Comparison of ENCODE assay signal across 10 mouse cellular contexts in the genomic region with DNA sequence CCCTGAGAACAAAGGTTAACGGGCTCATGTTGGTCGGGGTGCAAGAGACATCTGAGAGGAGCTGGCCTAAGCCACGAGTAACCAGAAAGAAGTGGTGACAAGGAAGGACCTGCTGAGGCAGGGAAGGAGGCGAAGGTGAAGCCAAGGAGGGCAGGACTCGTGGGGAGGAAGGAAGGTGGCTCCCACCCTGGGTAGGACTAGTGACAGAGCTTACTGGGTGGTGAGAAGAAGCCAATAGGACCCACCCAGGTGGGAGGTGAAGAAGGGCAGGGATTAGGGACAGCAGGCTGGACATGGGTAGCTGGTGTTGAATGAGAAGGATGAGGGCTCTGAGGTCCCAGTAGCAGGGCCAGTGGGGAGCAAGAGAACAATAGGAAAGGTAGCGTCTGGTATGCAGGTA. TPM values are rescaled to one million over a fixed set of nuclear protein-coding genes. Genes with fewer than 3 reads are reported as not detected.
A peak's percentile ranks its signal among the peaks of the same experiment; 100 is the strongest.
DNase-seq lines count a peak whose midpoint lies in the region; ATAC-seq and TF ChIP-seq lines count a peak whose summit lies in the region.
"Had no signal": no experiment of that assay in that cellular context is flagged by ENCODE, and none has a peak within 500 bp of the region (broad histone marks: within the 10 kb centered on the region; RNA-seq: fewer than 3 reads in every experiment).

No protein-coding gene starts in this region.

- H3K4me2 ChIP-seq in heart, embryonic 11.5 days: peak overlapping the region; percentile 69
- H3K4me2 ChIP-seq in forebrain, postnatal 0 days (ENCODE audit: low read depth): peak overlapping the region; percentile 74; the same call in 1 of the 2 replicates
- H3K4me2 ChIP-seq in limb, embryonic 14.5 days (replicated peaks; ENCODE audit: low read depth, low read length, severe bottlenecking): peak overlapping the region; percentile 63

- intact Hi-C loops in heart, postnatal 25 days (cut with DNase I): no loop called here

- H3K27ac ChIP-seq in heart, embryonic 11.5 days (ENCODE audit: low read depth, low read length): peak overlapping the region; percentile 68
- peak overlapping the region; percentile 78 for H3K27ac ChIP-seq in cortical plate, adult 2 months (ENCODE audit: insufficient read depth, low read length)
- H3K27ac ChIP-seq in forebrain, postnatal 0 days (ENCODE audit: low read depth, low read length): no peak overlapping the region
- H3K27ac ChIP-seq in limb, embryonic 14.5 days (replicated peaks; ENCODE audit: low read depth, low read length): no peak overlapping the region

- no peaks in the 10 kb centered on the region for H3K9me3 ChIP-seq in heart, embryonic 11.5 days (replicated peaks; ENCODE audit: control insufficient read depth, low read length)
- no peaks in the 10 kb centered on the region for H3K9me3 ChIP-seq in forebrain, postnatal 0 days (ENCODE audit: low read length)
- no peaks in the 10 kb centered on the region for H3K9me3 ChIP-seq in limb, embryonic 14.5 days (ENCODE audit: control insufficient read depth, low read length)

- peaks cover 61% of the 10 kb centered on the region for H3K4me1 ChIP-seq in heart, embryonic 11.5 days (ENCODE audit: control insufficient read depth, insufficient read depth, low read length)
- peaks cover 6% of the 10 kb centered on the region for H3K4me1 ChIP-seq in cortical plate, adult 2 months (ENCODE audit: control insufficient read depth, insufficient read depth, low read length)
- peaks cover 29% of the 10 kb centered on the region for H3K4me1 ChIP-seq in forebrain, postnatal 0 days (ENCODE audit: insufficient read depth)
- peaks cover 49% of the 10 kb centered on the region for H3K4me1 ChIP-seq in limb, embryonic 14.5 days (ENCODE audit: control insufficient read depth, insufficient read depth, low read length)

- no peak for DNase-seq in heart, postnatal 25 days (ENCODE audit: low spot score)
- no peak for DNase-seq in forebrain, postnatal 0 days
- DNase-seq in limb, embryonic 14.5 days (ENCODE audit: low spot score): no peak
- DNase-seq in cerebellum, adult 18-20 months: no peak
- DNase-seq in ovary, postnatal 14 days (ENCODE audit: low spot score): no peak
- DNase-seq: gastrocnemius, postnatal 14 days had no signal

- peak overlapping the region; percentile 65 for H3K9ac ChIP-seq in heart, embryonic 11.5 days (ENCODE audit: low read depth, low read length)
- H3K9ac ChIP-seq in forebrain, postnatal 0 days: no peak overlapping the region
- peak overlapping the region; percentile 34 for H3K9ac ChIP-seq in limb, embryonic 14.5 days (ENCODE audit: low read depth, low read length, severe bottlenecking)

- WGBS in heart, embryonic 11.5 days (ENCODE audit: insufficient replicate concordance): 26% methylated on average over 6 of the region's 6 CpGs
- 31% methylated on average over 6 of the region's 6 CpGs for WGBS in forebrain, postnatal 0 days
- 18% methylated on average over 6 of the region's 6 CpGs for WGBS in limb, embryonic 14.5 days

- H3K36me3 ChIP-seq in heart, embryonic 11.5 days (ENCODE audit: control insufficient read depth, insufficient read depth, low read length): peaks cover 17% of the 10 kb centered on the region
- H3K36me3 ChIP-seq in forebrain, postnatal 0 days (ENCODE audit: insufficient read depth): peaks cover 47% of the 10 kb centered on the region
- H3K36me3 ChIP-seq in limb, embryonic 14.5 days (ENCODE audit: control insufficient read depth, insufficient read depth, low read length): peaks cover 37% of the 10 kb centered on the region

- no peak for TF ChIP-seq CTCF in cortical plate, adult 2 months (IDR thresholded peaks at IDR 0.05; ENCODE audit: extremely low read depth, insufficient read depth, low read length)
- TF ChIP-seq CTCF in forebrain, postnatal 0 days (IDR thresholded peaks at IDR 0.05; ENCODE audit: low read depth): no peak

- 0 out of 2 replicates have a peak, but pooled peaks cover 6% of the 10 kb centered on the region for H3K27me3 ChIP-seq in heart, embryonic 11.5 days (ENCODE audit: control insufficient read depth, insufficient read depth, low read length)
- H3K27me3 ChIP-seq in forebrain, postnatal 0 days (ENCODE audit: insufficient read depth, low read length): no peaks in the 10 kb centered on the region
- no peaks in the 10 kb centered on the region for H3K27me3 ChIP-seq in limb, embryonic 14.5 days (ENCODE audit: control insufficient read depth, insufficient read depth, low read length)

- ATAC-seq in heart, embryonic 11.5 days (replicated peaks; ENCODE audit: insufficient number of reproducible peaks, low FRiP score, low TSS enrichment): no peak
- no peak for ATAC-seq in forebrain, postnatal 0 days
- ATAC-seq in limb, embryonic 14.5 days (ENCODE audit: low FRiP score, low read depth): no peak
- ATAC-seq in granulocyte monocyte progenitor cell, adult 5-6 weeks (replicated peaks; ENCODE audit: poor library complexity, severe bottlenecking): no peak

- H3K4me3 ChIP-seq in heart, embryonic 11.5 days (ENCODE audit: low read depth, low read length): no peak overlapping the region
- peak overlapping the region; percentile 59 for H3K4me3 ChIP-seq in cortical plate, adult 2 months (ENCODE audit: insufficient read depth, low read length)
- no peak overlapping the region for H3K4me3 ChIP-seq in forebrain, postnatal 0 days (ENCODE audit: low read depth, low read length)
- H3K4me3 ChIP-seq in limb, embryonic 14.5 days (replicated peaks; ENCODE audit: low read length): peak overlapping the region; percentile 37
- H3K4me3 ChIP-seq: myocyte had no signal

- no peak for TF ChIP-seq POLR2A in cortical plate, adult 2 months (IDR thresholded peaks at IDR 0.05; ENCODE audit: extremely low read depth, insufficient read depth, low read length)
- TF ChIP-seq POLR2A in limb, embryonic 14.5 days (IDR thresholded peaks at IDR 0.05; ENCODE audit: borderline replicate concordance, extremely low read depth, insufficient read depth, insufficient read length): no peak

RNA-seq across cellular contexts. Expression of a gene that starts 12.1 kb away (rescaled TPM):
- 2.9 and 3.7 TPM in 2 replicates for polyA plus RNA-seq in heart, embryonic 11.5 days (2014; fragmentation: Nextera tagmentation; extraction: Ambion mirVana)
- total RNA-seq in heart, postnatal 25 days (2021): 1 to 10 TPM; 5.3 to 5.5 TPM
- polyA plus RNA-seq in cortical plate, adult 2 months (2012; rRNA removed): 185 and 195 TPM in 2 replicates
- 84.2 and 85.2 TPM in 2 replicates for total RNA-seq in forebrain, postnatal 0 days (2014; rRNA removed)
- 3.1 and 5.0 TPM in 2 replicates for polyA plus RNA-seq in forebrain, postnatal 0 days (2015; fragmentation: Nextera tagmentation; extraction: Ambion mirVana)
- 82.4 and 111 TPM in 2 replicates for polyA plus RNA-seq in limb, embryonic 14.5 days (2012; rRNA removed)
- 2.0 and 2.4 TPM in 2 replicates for polyA plus RNA-seq in limb, embryonic 14.5 days (2014; fragmentation: Nextera tagmentation; extraction: Ambion mirVana)
- 7.2 and 10.1 TPM in 2 replicates for total RNA-seq in granulocyte monocyte progenitor cell, adult 5-6 weeks (2014; fragmentation: Nextera tagmentation)
- total RNA-seq in granulocyte monocyte progenitor cell, adult 5-6 weeks (2017): 0.31 and 0.69 TPM in 2 replicates

RNA-seq across cellular contexts. Expression of a gene that starts 13.8 kb away (rescaled TPM):
- 134 and 145 TPM in 2 replicates for polyA plus RNA-seq in heart, embryonic 11.5 days (2014; fragmentation: Nextera tagmentation; extraction: Ambion mirVana)
- 10 to 100 TPM; 91.4 to 92.5 TPM for total RNA-seq in heart, postnatal 25 days (2021)
- polyA plus RNA-seq in cortical plate, adult 2 months (2012; rRNA removed): 136 and 139 TPM in 2 replicates
- 44.4 and 44.9 TPM in 2 replicates for total RNA-seq in forebrain, postnatal 0 days (2014; rRNA removed)
- 147 and 158 TPM in 2 replicates for polyA plus RNA-seq in forebrain, postnatal 0 days (2015; fragmentation: Nextera tagmentation; extraction: Ambion mirVana)
- polyA plus RNA-seq in limb, embryonic 14.5 days (2012; rRNA removed): 127 and 172 TPM in 2 replicates
- 146 and 158 TPM in 2 replicates for polyA plus RNA-seq in limb, embryonic 14.5 days (2014; fragmentation: Nextera tagmentation; extraction: Ambion mirVana)
- 226 and 256 TPM in 2 replicates for total RNA-seq in granulocyte monocyte progenitor cell, adult 5-6 weeks (2014; fragmentation: Nextera tagmentation)
- 47.5 and 60.5 TPM in 2 replicates for total RNA-seq in granulocyte monocyte progenitor cell, adult 5-6 weeks (2017)

RNA-seq across cellular contexts. Expression of a gene that starts 19.8 kb away (rescaled TPM):
- polyA plus RNA-seq in heart, embryonic 11.5 days (2014; fragmentation: Nextera tagmentation; extraction: Ambion mirVana): 6.8 and 7.9 TPM in 2 replicates
- total RNA-seq in heart, postnatal 25 days (2021): 1 to 10 TPM; 2.9 to 3.8 TPM
- polyA plus RNA-seq in cortical plate, adult 2 months (2012; rRNA removed): 13.9 and 14.5 TPM in 2 replicates
- total RNA-seq in forebrain, postnatal 0 days (2014; rRNA removed): 20.9 and 22.5 TPM in 2 replicates
- 4.2 and 6.8 TPM in 2 replicates for polyA plus RNA-seq in forebrain, postnatal 0 days (2015; fragmentation: Nextera tagmentation; extraction: Ambion mirVana)
- 12.6 and 14.8 TPM in 2 replicates for polyA plus RNA-seq in limb, embryonic 14.5 days (2012; rRNA removed)
- 10.0 and 10.6 TPM in 2 replicates for polyA plus RNA-seq in limb, embryonic 14.5 days (2014; fragmentation: Nextera tagmentation; extraction: Ambion mirVana)
- total RNA-seq in granulocyte monocyte progenitor cell, adult 5-6 weeks (2014; fragmentation: Nextera tagmentation): 9.4 and 14.4 TPM in 2 replicates
- 14.3 and 17.7 TPM in 2 replicates for total RNA-seq in granulocyte monocyte progenitor cell, adult 5-6 weeks (2017)

RNA-seq across cellular contexts. Expression of a gene that starts 20.3 kb away (rescaled TPM):
- 5.7 and 5.9 TPM in 2 replicates for polyA plus RNA-seq in heart, embryonic 11.5 days (2014; fragmentation: Nextera tagmentation; extraction: Ambion mirVana)
- 10 to 100 TPM; 10.8 to 12.3 TPM for total RNA-seq in heart, postnatal 25 days (2021)
- 47.7 and 48.1 TPM in 2 replicates for polyA plus RNA-seq in cortical plate, adult 2 months (2012; rRNA removed)
- total RNA-seq in forebrain, postnatal 0 days (2014; rRNA removed): 35.4 and 38.9 TPM in 2 replicates
- 20.4 and 24.1 TPM in 2 replicates for polyA plus RNA-seq in forebrain, postnatal 0 days (2015; fragmentation: Nextera tagmentation; extraction: Ambion mirVana)
- 56.6 and 72.8 TPM in 2 replicates for polyA plus RNA-seq in limb, embryonic 14.5 days (2012; rRNA removed)
- polyA plus RNA-seq in limb, embryonic 14.5 days (2014; fragmentation: Nextera tagmentation; extraction: Ambion mirVana): 11.9 and 12.8 TPM in 2 replicates
- 3.4 and 9.3 TPM in 2 replicates for total RNA-seq in granulocyte monocyte progenitor cell, adult 5-6 weeks (2014; fragmentation: Nextera tagmentation)
- total RNA-seq in granulocyte monocyte progenitor cell, adult 5-6 weeks (2017): 1.4 and 2.1 TPM in 2 replicates

RNA-seq across cellular contexts. Expression of a gene that starts 36.3 kb away (rescaled TPM):
- 6.3 and 6.9 TPM in 2 replicates for polyA plus RNA-seq in heart, embryonic 11.5 days (2014; fragmentation: Nextera tagmentation; extraction: Ambion mirVana)
- under 1 TPM; 0.44 to 0.48 TPM for total RNA-seq in heart, postnatal 25 days (2021)
- 3.9 TPM in 2 replicates for polyA plus RNA-seq in cortical plate, adult 2 months (2012; rRNA removed)
- total RNA-seq in forebrain, postnatal 0 days (2014; rRNA removed): 1.0 and 3.3 TPM in 2 replicates
- 0.74 and 1.5 TPM in 2 replicates for polyA plus RNA-seq in forebrain, postnatal 0 days (2015; fragmentation: Nextera tagmentation; extraction: Ambion mirVana)
- 23.7 TPM in 2 replicates for polyA plus RNA-seq in limb, embryonic 14.5 days (2012; rRNA removed)
- 4.9 and 5.9 TPM in 2 replicates for polyA plus RNA-seq in limb, embryonic 14.5 days (2014; fragmentation: Nextera tagmentation; extraction: Ambion mirVana)
- total RNA-seq in granulocyte monocyte progenitor cell, adult 5-6 weeks (2014; fragmentation: Nextera tagmentation): 6.0 and 6.2 TPM in 2 replicates
- 8.7 and 12.6 TPM in 2 replicates for total RNA-seq in granulocyte monocyte progenitor cell, adult 5-6 weeks (2017)

Comparison
In these comparisons a context has a peak if more than half of its experiments do, and no peak if none do; other contexts are left out.
1. H3K27ac ChIP-seq: peak in heart, embryonic 11.5 days (single experiment) and cortical plate, adult 2 months (single experiment); none in forebrain, postnatal 0 days (single experiment) and limb, embryonic 14.5 days (single experiment).
2. H3K4me3 ChIP-seq: peak in cortical plate, adult 2 months (single experiment) and limb, embryonic 14.5 days (single experiment); none in heart, embryonic 11.5 days (single experiment) and forebrain, postnatal 0 days (single experiment).
3. Peak in every context shown above with its lines, with median percentiles within 50 percentile points of each other: H3K4me2 ChIP-seq.